Comparison of ENCODE assay signal across 8 mouse cellular contexts in the genomic region with DNA sequence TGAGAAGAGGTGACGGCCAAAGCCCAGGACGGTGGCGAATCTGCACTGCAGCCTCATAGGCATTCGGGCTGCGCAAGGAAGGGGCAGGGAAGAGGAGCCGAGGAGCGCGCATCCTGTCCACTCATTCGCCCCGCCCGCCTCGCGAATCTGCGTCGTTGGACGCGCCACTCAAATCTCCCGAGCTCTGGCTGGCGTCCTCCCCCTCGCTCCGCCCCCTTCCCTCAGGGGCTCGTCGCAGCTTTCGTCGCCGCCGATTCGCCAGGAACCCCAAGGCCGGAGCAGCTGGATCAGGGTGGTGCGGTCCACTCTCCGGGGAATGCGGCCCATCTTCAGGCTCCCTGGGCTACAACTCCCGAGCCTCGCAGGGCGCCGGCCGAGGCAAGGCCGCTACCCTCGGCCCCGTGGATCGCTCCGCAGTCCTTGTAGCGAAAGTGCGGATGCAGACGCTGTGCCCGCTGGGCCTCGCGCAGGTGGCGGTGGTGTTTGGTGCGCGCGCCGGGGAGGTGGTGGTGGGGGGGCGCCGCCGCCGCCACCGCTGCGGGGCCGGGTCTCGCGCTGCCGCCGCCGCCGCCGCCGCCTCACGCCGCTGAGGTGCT. TPM values are rescaled to one million over a fixed set of nuclear protein-coding genes. Genes with fewer than 3 reads are reported as not detected.
A peak's percentile ranks its signal among the peaks of the same experiment; 100 is the strongest.
DNase-seq lines count a peak whose midpoint lies in the region; ATAC-seq and TF ChIP-seq lines count a peak whose summit lies in the region.

No protein-coding gene starts in this region.

- H3K4me1 ChIP-seq in cortical plate, adult 2 months (ENCODE audit: control insufficient read depth, insufficient read depth, low read length) = peaks cover 3% of the 10 kb centered on the region; the same call in 1 of the 2 replicates

- DNase-seq in gastrocnemius, postnatal 10 days = peak; percentile 97
- DNase-seq in left cerebral cortex, postnatal 10 days (ENCODE audit: extremely low spot score in 1 of 2, low spot score in 2 of 2) = peak; percentile 93 to 99
- peak; percentile 96 for DNase-seq in right cerebral cortex, postnatal 25 days
- peak; percentile 95 to 97 for DNase-seq in urinary bladder, postnatal 4 days (ENCODE audit: low spot score in 2 of 2)

- H3K4me3 ChIP-seq in cortical plate, adult 2 months (ENCODE audit: insufficient read depth, low read length) = peak overlapping the region; percentile 91

- no peak for TF ChIP-seq CTCF in cortical plate, adult 2 months (IDR thresholded peaks at IDR 0.05; ENCODE audit: extremely low read depth, insufficient read depth, low read length)

- peak; percentile 63; the same call in 1 of the 2 replicates for TF ChIP-seq POLR2A in cortical plate, adult 2 months (IDR thresholded peaks at IDR 0.05; ENCODE audit: extremely low read depth, insufficient read depth, low read length)

- peak overlapping the region; percentile 100 for H3K27ac ChIP-seq in cortical plate, adult 2 months (ENCODE audit: insufficient read depth, low read length)

- peak; percentile 94 for ATAC-seq in activated CD4-positive, CD25-positive, alpha-beta regulatory T cell, adult 4 months
- ATAC-seq in inflammation-experienced regulatory T-cells, adult 6 months = peak; percentile 96
- ATAC-seq in megakaryocyte-erythroid progenitor cell, adult 5-6 weeks (replicated peaks; ENCODE audit: low FRiP score, low TSS enrichment, poor library complexity, severe bottlenecking) = peak; percentile 82

- intact Hi-C loops in left cerebral cortex, postnatal 10 days (cut with DNase I) = no loop called here

RNA-seq across cellular contexts. Expression of a gene that starts 0.5 kb away (rescaled TPM):
- polyA plus RNA-seq in activated CD4-positive, CD25-positive, alpha-beta regulatory T cell, adult 4 months (2017; shearing (Covaris generic)) = 1 to 10 TPM; 6.3 to 7.4 TPM
- polyA plus RNA-seq in cortical plate, adult 2 months (2012; rRNA removed) = 15.7 and 16.4 TPM in 2 replicates
- total RNA-seq in gastrocnemius, postnatal 10 days (2021) = 10 to 100 TPM; 21.2 to 26.2 TPM
- polyA plus RNA-seq in inflammation-experienced regulatory T-cells, adult 6 months (2017; shearing (Covaris generic)) = 1 to 10 TPM; 3.9 to 7.9 (median 6.8) TPM
- 10 to 100 TPM; 35.0 to 40.9 TPM for total RNA-seq in left cerebral cortex, postnatal 10 days (2021)
- total RNA-seq in megakaryocyte-erythroid progenitor cell, adult 5-6 weeks (2014; fragmentation: Nextera tagmentation) = 83.0 and 94.4 TPM in 2 replicates
- total RNA-seq in megakaryocyte-erythroid progenitor cell, adult 5-6 weeks (2017) = 10.6 and 19.5 TPM in 2 replicates

RNA-seq across cellular contexts. Expression of a gene that starts 7.4 kb away (rescaled TPM):
- polyA plus RNA-seq in activated CD4-positive, CD25-positive, alpha-beta regulatory T cell, adult 4 months (2017; shearing (Covaris generic)) = 10 to 100 TPM; 11.3 to 12.2 TPM
- polyA plus RNA-seq in cortical plate, adult 2 months (2012; rRNA removed) = 24.6 and 25.0 TPM in 2 replicates
- 10 to 100 TPM; 10.2 to 12.3 TPM for total RNA-seq in gastrocnemius, postnatal 10 days (2021)
- polyA plus RNA-seq in inflammation-experienced regulatory T-cells, adult 6 months (2017; shearing (Covaris generic)) = 10 to 100 TPM; 11.3 to 14.3 (median 14.2) TPM
- 10 to 100 TPM; 17.4 to 19.6 TPM for total RNA-seq in left cerebral cortex, postnatal 10 days (2021)
- total RNA-seq in megakaryocyte-erythroid progenitor cell, adult 5-6 weeks (2014; fragmentation: Nextera tagmentation) = 23.4 and 29.5 TPM in 2 replicates
- 21.0 and 22.9 TPM in 2 replicates for total RNA-seq in megakaryocyte-erythroid progenitor cell, adult 5-6 weeks (2017)

RNA-seq across cellular contexts. Expression of a gene that starts 8.4 kb away (rescaled TPM):
- polyA plus RNA-seq in activated CD4-positive, CD25-positive, alpha-beta regulatory T cell, adult 4 months (2017; shearing (Covaris generic)) = not detected
- polyA plus RNA-seq in cortical plate, adult 2 months (2012; rRNA removed) = not detected in 2 replicates
- under 1 TPM in 1 of 2 experiments, not detected in 1; 0.47 TPM for total RNA-seq in gastrocnemius, postnatal 10 days (2021)
- not detected for polyA plus RNA-seq in inflammation-experienced regulatory T-cells, adult 6 months (2017; shearing (Covaris generic))
- total RNA-seq in left cerebral cortex, postnatal 10 days (2021) = 1 to 10 TPM; 3.0 to 4.7 TPM
- total RNA-seq in megakaryocyte-erythroid progenitor cell, adult 5-6 weeks (2014; fragmentation: Nextera tagmentation) = 1.0 TPM in 1 of 2 replicates, not detected in the other
- total RNA-seq in megakaryocyte-erythroid progenitor cell, adult 5-6 weeks (2017) = 0.85 TPM in 1 of 2 replicates, not detected in the other

RNA-seq across cellular contexts. Expression of a gene that starts 23.4 kb away (rescaled TPM):
- polyA plus RNA-seq in activated CD4-positive, CD25-positive, alpha-beta regulatory T cell, adult 4 months (2017; shearing (Covaris generic)) = 1 to 10 TPM; 5.2 to 5.7 TPM
- 14.2 and 14.5 TPM in 2 replicates for polyA plus RNA-seq in cortical plate, adult 2 months (2012; rRNA removed)
- total RNA-seq in gastrocnemius, postnatal 10 days (2021) = 10 to 100 TPM in 1 of 2 experiments, 1 to 10 TPM in 1; 8.1 to 12.5 TPM
- polyA plus RNA-seq in inflammation-experienced regulatory T-cells, adult 6 months (2017; shearing (Covaris generic)) = 1 to 10 TPM; 3.6 to 5.5 (median 5.2) TPM
- total RNA-seq in left cerebral cortex, postnatal 10 days (2021) = 1 to 10 TPM; 2.4 to 4.5 TPM
- 38.9 and 56.1 TPM in 2 replicates for total RNA-seq in megakaryocyte-erythroid progenitor cell, adult 5-6 weeks (2014; fragmentation: Nextera tagmentation)
- 16.8 and 60.3 TPM in 2 replicates for total RNA-seq in megakaryocyte-erythroid progenitor cell, adult 5-6 weeks (2017)

RNA-seq across cellular contexts. Expression of a gene that starts 32.6 kb away (rescaled TPM):
- polyA plus RNA-seq in activated CD4-positive, CD25-positive, alpha-beta regulatory T cell, adult 4 months (2017; shearing (Covaris generic)) = under 1 TPM; 0.36 to 0.83 TPM
- polyA plus RNA-seq in cortical plate, adult 2 months (2012; rRNA removed) = 59.2 and 60.7 TPM in 2 replicates
- total RNA-seq in gastrocnemius, postnatal 10 days (2021) = 1 to 10 TPM; 2.9 to 6.0 TPM
- polyA plus RNA-seq in inflammation-experienced regulatory T-cells, adult 6 months (2017; shearing (Covaris generic)) = under 1 TPM; 0.31 to 0.87 (median 0.84) TPM
- total RNA-seq in left cerebral cortex, postnatal 10 days (2021) = 100 to 1,000 TPM in 1 of 2 experiments, 10 to 100 TPM in 1; 99.3 to 107 TPM
- total RNA-seq in megakaryocyte-erythroid progenitor cell, adult 5-6 weeks (2014; fragmentation: Nextera tagmentation) = 11.6 and 14.2 TPM in 2 replicates
- total RNA-seq in megakaryocyte-erythroid progenitor cell, adult 5-6 weeks (2017) = 12.2 and 12.5 TPM in 2 replicates

Comparison
In these comparisons a context has a peak if more than half of its experiments do, and no peak if none do; other contexts are left out.
1. Peak in every context shown above with its lines: DNase-seq, ATAC-seq, H3K4me3 ChIP-seq and H3K27ac ChIP-seq.